Mouse (Mus musculus) liver, embryonic 11.5 days (tissue): ENCODE measurements around the gene Fam227a. TPM values are rescaled to one million over a fixed set of nuclear protein-coding genes. Genes with fewer than 3 reads are reported as not detected.

Experiments used
- ATAC-seq: fragments of 200-750 bp; cut with Nextera tagmentation; replicated peaks from 2 replicates; pipeline ENCODE4 v1.8.0; 2017; ENCODE audit warnings: moderate number of reproducible peaks, mild to moderate bottlenecking, moderate TSS enrichment, moderate library complexity; ENCODE audit not compliant: low FRiP score
- DNase-seq: peaks from one replicate; pipeline ENCODE4 v3.0.0-alpha.2; 2017; ENCODE audit warnings: low spot score
- H3K27ac ChIP-seq: fragments of 300-500 bp; sonication (generic); 2 replicates; pipeline ENCODE4 v1.5.1; 2014; ENCODE audit warnings: mild to moderate bottlenecking, low read depth, low read length, control low read depth
- H3K27me3 ChIP-seq: fragments of 300-500 bp; sonication (generic); replicated peaks from 2 replicates; pipeline ENCODE4 v1.6.1; 2014; ENCODE audit warnings: low read length, mixed read lengths; ENCODE audit not compliant: control insufficient read depth, insufficient read depth
- H3K36me3 ChIP-seq: fragments of 300-500 bp; sonication (generic); 2 replicates; pipeline ENCODE4 v1.6.1; 2014; ENCODE audit warnings: mild to moderate bottlenecking, low read length, moderate library complexity, mixed read lengths; ENCODE audit not compliant: control insufficient read depth, insufficient read depth
- H3K4me1 ChIP-seq: fragments of 300-500 bp; sonication (generic); replicated peaks from 2 replicates; pipeline ENCODE4 v1.6.1; 2014; ENCODE audit warnings: low read length, mixed read lengths; ENCODE audit not compliant: control insufficient read depth, insufficient read depth
- H3K4me2 ChIP-seq: fragments of 300-500 bp; sonication (generic); 2 replicates; pipeline ENCODE4 v1.6.1; 2014; ENCODE audit warnings: mild to moderate bottlenecking, control low read depth, moderate library complexity
- H3K4me3 ChIP-seq: fragments of 300-500 bp; sonication (generic); 2 replicates; pipeline ENCODE4 v1.5.1; 2014; ENCODE audit warnings: low read depth, low read length, control low read depth
- H3K9ac ChIP-seq: fragments of 300-500 bp; sonication (generic); 2 replicates; pipeline ENCODE4 v1.6.1; 2014; ENCODE audit warnings: low read depth, low read length, control low read depth
- H3K9me3 ChIP-seq: fragments of 300-500 bp; sonication (generic); 2 replicates; pipeline ENCODE4 v1.6.1; 2016; ENCODE audit warnings: low read length, inconsistent platforms, mixed read lengths; ENCODE audit not compliant: control insufficient read depth
- WGBS: fragments of 180-500 bp; shearing (Covaris S2); extraction: QIAGEN DNeasy Blood & Tissue Kit; methylation state at CpG from one replicate; pipeline ENCODE4 v1.1.7; 2014; 5-methylcytosine and 5-hydroxymethylcytosine counted together
- polyA plus RNA-seq: library from polyadenylated mRNA; unstranded; fragments of >200 nt; fragmentation: Nextera tagmentation; extraction: Ambion mirVana; gene quantifications from 2 replicates; pipeline ENCODE4 v1.2.1, GENCODE M21; 2014

Gene Fam227a
- polyA plus RNA-seq, 1 experiment from 2014 or later = 0.74 TPM

- H3K27ac ChIP-seq = no peak overlapping the region
- no peaks in the 10 kb centered on the region for H3K27me3 ChIP-seq
- peaks cover 6% of the 10 kb centered on the region; the same call in 1 of the 2 replicates for H3K4me1 ChIP-seq
- H3K9ac ChIP-seq = no peak overlapping the region
- no peak overlapping the region for H3K4me3 ChIP-seq
- WGBS = 75% methylated on average over 7 of the region's 7 CpGs
- H3K36me3 ChIP-seq = no peaks in the 10 kb centered on the region
- no peak for DNase-seq
- no peaks in the 10 kb centered on the region for H3K9me3 ChIP-seq
- no peak for ATAC-seq
- no peak overlapping the region for H3K4me2 ChIP-seq
These were observed 43.3 kb downstream of the Fam227a start for GRCm38 (mm10) chr15:79615501-79615900.

DNA sequence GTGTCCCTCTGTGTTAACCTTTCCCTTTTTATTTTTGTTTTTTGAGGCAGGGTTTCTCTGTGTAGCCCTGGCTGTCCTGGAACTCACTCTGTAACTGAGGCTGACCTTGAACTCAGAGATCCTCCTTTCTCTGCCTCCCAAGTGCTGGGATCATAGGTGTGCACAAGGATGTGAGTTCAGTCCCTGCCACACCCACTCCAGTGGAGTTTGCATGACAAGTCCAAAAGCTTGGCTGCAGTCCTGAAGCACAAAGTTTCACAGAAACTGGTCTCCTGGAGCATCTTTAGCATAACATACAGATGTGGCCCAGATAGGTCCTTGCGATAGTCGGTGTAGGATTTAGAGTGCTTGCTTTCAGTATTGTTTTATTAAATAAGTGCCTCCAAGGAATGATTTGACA, 49.5 kb downstream of the Fam227a start:
- no peak for ATAC-seq

GRCm38 (mm10) chr15:79608214-79608613, 50.5 kb downstream of the Fam227a start:
- H3K27me3 ChIP-seq = peaks cover 14% of the 10 kb centered on the region
- no peaks in the 10 kb centered on the region for H3K36me3 ChIP-seq
- no peak overlapping the region for H3K4me2 ChIP-seq
- H3K4me1 ChIP-seq = no peaks in the 10 kb centered on the region
- DNase-seq (no peak), ATAC-seq (no peak)
- no peak overlapping the region for H3K9ac ChIP-seq
- H3K4me3 ChIP-seq = no peak overlapping the region
- H3K9me3 ChIP-seq = peaks cover 2% of the 10 kb centered on the region; the same call in 1 of the 2 replicates
- WGBS = 79% methylated on average over 7 of the region's 7 CpGs
- H3K27ac ChIP-seq = no peak overlapping the region

More for the DNA sequence above, 49.5 kb downstream of the Fam227a start:
- Histone ChIP-seq H3K4me3 (no peak overlapping the region), H3K9me3 (peaks cover under 1% of the 10 kb centered on the region; the same call in 1 of the 2 replicates), H3K9ac (no peak overlapping the region), H3K36me3 (no peaks in the 10 kb centered on the region), H3K27me3 (peaks cover 12% of the 10 kb centered on the region), H3K4me1 (no peaks in the 10 kb centered on the region), H3K4me2 (no peak overlapping the region), H3K27ac (no peak overlapping the region)
- no peak for DNase-seq
- WGBS = 89% methylated on average over 2 of the region's 2 CpGs

DNA sequence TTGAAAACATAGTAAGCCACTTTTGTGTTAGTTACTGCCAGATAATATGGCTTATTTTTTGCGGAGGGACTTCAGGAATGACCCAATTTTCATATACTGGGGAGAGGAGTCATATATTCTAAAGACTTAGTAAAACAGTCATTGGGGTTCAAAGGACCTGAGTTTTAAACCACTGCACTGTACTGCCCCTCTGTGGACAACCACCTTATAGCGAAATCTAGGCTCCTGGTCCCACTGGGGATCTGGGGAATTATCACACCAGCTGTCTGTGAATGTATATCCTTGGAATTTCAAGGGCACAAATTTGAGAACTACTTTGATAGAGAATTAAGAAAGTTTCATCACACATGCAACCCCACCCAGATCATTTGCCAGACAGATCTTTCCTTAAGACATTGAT, 51.0 kb downstream of the Fam227a start:
- Histone ChIP-seq H3K27me3 (peaks cover 14% of the 10 kb centered on the region), H3K27ac (no peak overlapping the region), H3K9me3 (peaks cover 2% of the 10 kb centered on the region; the same call in 1 of the 2 replicates), H3K4me1 (no peaks in the 10 kb centered on the region), H3K36me3 (no peaks in the 10 kb centered on the region), H3K4me3 (no peak overlapping the region), H3K9ac (no peak overlapping the region), H3K4me2 (no peak overlapping the region)
- no peak for DNase-seq
- ATAC-seq = no peak
- 60% methylated on average over 2 of the region's 2 CpGs for WGBS

DNA sequence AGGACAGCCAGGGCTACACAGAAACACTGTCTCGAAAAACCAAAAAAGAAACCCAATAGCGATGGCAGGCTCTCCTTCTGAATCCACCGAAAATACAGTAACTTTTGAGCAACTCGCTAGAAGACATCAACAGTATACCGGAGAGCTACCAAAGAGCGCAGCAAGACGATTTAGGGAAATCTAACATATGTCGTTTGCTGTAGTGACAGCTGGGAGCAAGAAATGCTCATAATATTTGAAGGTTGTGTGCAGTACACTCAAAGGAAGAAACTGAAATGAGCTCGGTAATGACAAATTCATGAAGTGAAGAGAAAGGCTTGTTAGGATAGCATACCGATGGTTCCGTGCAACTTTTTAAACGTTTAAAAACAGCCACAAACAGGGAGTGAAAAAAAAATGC, 52.6 kb downstream of the Fam227a start:
- ATAC-seq = no peak
- Histone ChIP-seq H3K4me1 (no peaks in the 10 kb centered on the region), H3K27me3 (peaks cover 14% of the 10 kb centered on the region), H3K36me3 (no peaks in the 10 kb centered on the region), H3K27ac (no peak overlapping the region), H3K9ac (no peak overlapping the region), H3K4me3 (no peak overlapping the region), H3K4me2 (no peak overlapping the region), H3K9me3 (peaks cover 2% of the 10 kb centered on the region; the same call in 1 of the 2 replicates)
- DNase-seq = no peak
- 84% methylated on average over 12 of the region's 12 CpGs for WGBS

DNA sequence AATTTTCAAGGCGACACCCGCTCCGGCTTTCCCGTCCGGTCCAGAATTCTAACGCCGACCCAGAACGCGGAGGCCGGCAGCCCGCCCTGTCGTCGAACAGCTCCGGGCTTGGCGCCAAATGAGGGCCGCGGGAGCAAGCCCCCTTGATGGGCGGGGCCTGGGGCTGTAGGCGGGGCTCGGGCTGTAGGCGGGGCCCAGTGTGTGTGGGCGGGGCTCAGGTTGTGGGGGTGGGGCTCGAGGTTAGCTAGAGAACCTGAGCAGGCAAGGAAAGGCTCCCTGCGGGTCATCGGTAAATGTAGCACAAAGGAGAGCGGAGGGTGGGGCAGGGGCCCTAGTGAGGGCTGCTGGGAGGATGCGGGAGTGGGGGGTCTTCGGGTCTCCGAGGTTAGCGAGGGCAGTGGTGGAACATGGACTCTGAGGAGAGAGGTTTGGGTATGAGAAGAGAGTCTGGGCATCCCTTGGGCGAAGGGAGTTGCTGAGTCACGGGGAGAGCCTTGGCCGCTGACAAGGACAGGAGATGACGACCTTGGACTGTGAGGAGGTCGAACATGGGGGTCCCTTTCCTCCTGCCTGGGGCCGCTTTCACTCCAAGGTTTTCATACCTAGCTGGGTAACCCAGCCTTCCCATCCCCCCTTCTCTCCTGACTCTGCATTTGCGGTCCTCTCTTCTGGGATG, 53.6 kb downstream of the Fam227a start, which contains the start of gene Dmc1:
Gene Dmc1, minus strand, starts transcription at position 120 of the 676 bp plus-strand sequence.
- Histone ChIP-seq H3K9ac (peak within 1 kb of the TSS; percentile 48), H3K4me3 (peak within 1 kb of the TSS; percentile 42), H3K4me2 (peak within 1 kb of the TSS; percentile 62), H3K4me1 (no peaks in the 10 kb centered on the region), H3K9me3 (peaks cover 2% of the 10 kb centered on the region; the same call in 1 of the 2 replicates), H3K27me3 (peaks cover 14% of the 10 kb centered on the region), H3K27ac (no peak within 1 kb of the TSS), H3K36me3 (no peaks in the 10 kb centered on the region)
- DNase-seq (peak; percentile 57), ATAC-seq (peak; percentile 61; the same call in 1 of the 2 replicates)
- 12% methylated on average over 37 of the region's 37 CpGs for WGBS

GRCm38 (mm10) chr15:79600176-79600575, 58.6 kb downstream of the Fam227a start:
- 77% methylated on average over 2 of the region's 2 CpGs for WGBS
- peaks cover 2% of the 10 kb centered on the region; the same call in 1 of the 2 replicates for H3K9me3 ChIP-seq
- peaks cover 11% of the 10 kb centered on the region for H3K27me3 ChIP-seq
- no peak for DNase-seq
- H3K4me3 ChIP-seq = no peak overlapping the region
- H3K9ac ChIP-seq = no peak overlapping the region
- ATAC-seq = no peak
- H3K27ac ChIP-seq = no peak overlapping the region
- no peaks in the 10 kb centered on the region for H3K4me1 ChIP-seq
- H3K36me3 ChIP-seq = no peaks in the 10 kb centered on the region
- H3K4me2 ChIP-seq = no peak overlapping the region

DNA sequence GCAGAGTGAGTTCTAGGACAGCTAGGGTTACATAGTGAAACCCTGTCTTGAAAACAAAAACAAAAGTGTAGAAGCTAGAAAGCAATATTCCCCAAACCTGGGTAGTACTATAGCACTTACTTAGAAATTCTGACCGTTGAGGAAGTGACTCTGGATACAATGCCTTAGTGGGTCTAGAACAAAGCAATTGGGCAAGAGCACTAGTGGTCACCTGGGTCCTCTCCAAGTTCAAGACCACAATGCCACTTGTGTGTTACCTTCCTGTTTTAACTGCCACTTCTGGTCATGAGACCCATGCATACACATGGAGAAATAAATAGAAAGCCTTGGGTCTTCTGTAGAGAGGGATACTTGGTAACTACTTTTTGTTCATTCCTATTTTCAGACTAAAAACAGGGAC, 60.0 kb downstream of the Fam227a start:
- Histone ChIP-seq H3K9me3 (no peaks in the 10 kb centered on the region), H3K27ac (no peak overlapping the region), H3K9ac (no peak overlapping the region), H3K4me1 (no peaks in the 10 kb centered on the region), H3K4me2 (no peak overlapping the region), H3K27me3 (no peaks in the 10 kb centered on the region), H3K36me3 (no peaks in the 10 kb centered on the region), H3K4me3 (no peak overlapping the region)
- 67% methylated on average over 1 of the region's 1 CpGs for WGBS
- DNase-seq (no peak), ATAC-seq (no peak)

DNA sequence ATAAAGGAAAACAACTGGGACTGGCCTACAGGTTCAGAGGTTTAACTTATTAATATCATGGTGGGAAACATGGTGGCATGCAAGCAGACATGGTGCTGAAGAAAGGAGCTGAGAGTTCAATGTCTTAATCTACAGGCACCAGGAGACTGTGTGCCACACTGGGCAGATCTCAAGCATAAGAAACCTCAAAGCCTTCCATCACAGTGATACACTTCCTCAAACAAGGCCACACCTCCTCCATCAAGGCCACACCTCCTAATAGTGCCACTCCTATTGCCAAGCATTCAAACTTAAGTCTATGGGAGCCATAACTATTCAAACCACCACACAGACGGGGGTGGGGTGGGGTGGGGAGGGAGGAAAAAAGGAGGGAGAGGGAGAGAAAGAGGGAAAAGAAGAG, 77.2 kb downstream of the Fam227a start:
- Histone ChIP-seq H3K4me1 (no peaks in the 10 kb centered on the region), H3K27ac (no peak overlapping the region), H3K4me3 (no peak overlapping the region), H3K27me3 (no peaks in the 10 kb centered on the region), H3K36me3 (no peaks in the 10 kb centered on the region), H3K9ac (no peak overlapping the region), H3K4me2 (no peak overlapping the region), H3K9me3 (no peaks in the 10 kb centered on the region)
- ATAC-seq = no peak
- no peak for DNase-seq
- 64% methylated on average over 1 of the region's 1 CpGs for WGBS
